Mouse (Mus musculus) heart, postnatal 0 days (tissue): ENCODE data around the gene Gm36028. TPM values are rescaled to one million over a fixed set of nuclear protein-coding genes. Genes with fewer than 3 reads are reported as not detected.

ENCODE experiments used
- ATAC-seq: fragments of 200-750 bp; cut with Nextera tagmentation; 2 replicates; pipeline ENCODE4 v1.8.0; 2017; ENCODE audit warnings: low read depth, moderate number of reproducible peaks, moderate library complexity; ENCODE audit not compliant: insufficient read depth
- DNase-seq: peaks from one replicate; pipeline ENCODE4 v3.0.0-alpha.2; 2016; ENCODE audit warnings: low spot score
- H3K27ac ChIP-seq: fragments of 300-500 bp; sonication (generic); 2 replicates; pipeline ENCODE4 v1.5.1; 2014; ENCODE audit warnings: low read depth, mild to moderate bottlenecking
- H3K27me3 ChIP-seq: fragments of 300-500 bp; sonication (generic); 2 replicates; pipeline ENCODE4 v1.6.1; 2014; ENCODE audit warnings: low read length, mixed read lengths; ENCODE audit not compliant: control insufficient read depth, insufficient read depth
- H3K36me3 ChIP-seq: fragments of 300-500 bp; sonication (generic); replicated peaks from 2 replicates; pipeline ENCODE4 v1.6.1; 2014; ENCODE audit warnings: low read length, mixed read lengths; ENCODE audit not compliant: control insufficient read depth, insufficient read depth
- H3K4me1 ChIP-seq: fragments of 300-500 bp; sonication (generic); 2 replicates; pipeline ENCODE4 v1.6.1; 2014; ENCODE audit warnings: antibody characterized with exemption; ENCODE audit not compliant: control insufficient read depth, insufficient read depth
- H3K4me2 ChIP-seq: fragments of 300-500 bp; sonication (generic); 2 replicates; pipeline ENCODE4 v1.6.1; 2014; ENCODE audit warnings: low read depth, mild to moderate bottlenecking, low read length, moderate library complexity
- H3K4me3 ChIP-seq: fragments of 300-500 bp; sonication (generic); 2 replicates; pipeline ENCODE4 v1.5.1; 2014; ENCODE audit warnings: low read depth, low read length
- H3K9ac ChIP-seq: fragments of 300-500 bp; sonication (generic); replicated peaks from 2 replicates; pipeline ENCODE4 v1.6.1; 2014; ENCODE audit warnings: low read depth, low read length, mixed read lengths
- H3K9me3 ChIP-seq: fragments of 300-500 bp; sonication (generic); replicated peaks from 2 replicates; pipeline ENCODE4 v1.6.1; 2016; ENCODE audit warnings: low read length; ENCODE audit not compliant: control insufficient read depth
- CTCF ChIP-seq: IDR thresholded peaks from 2 replicates; pipeline ENCODE4 v1.5.1; 2016; ENCODE audit warnings: antibody characterized with exemption, control low read depth, low read depth
- EP300 ChIP-seq: IDR thresholded peaks from 2 replicates; pipeline ENCODE4 v1.6.1; 2016; ENCODE audit warnings: antibody characterized with exemption, low read depth
- WGBS: fragments of 180-500 bp; shearing (Covaris S2); extraction: QIAGEN DNeasy Blood & Tissue Kit; methylation state at CpG from one replicate; pipeline ENCODE4 v1.1.7; 2014; 5-methylcytosine and 5-hydroxymethylcytosine counted together
- polyA plus RNA-seq: library from polyadenylated mRNA; unstranded; fragments of >200 nt; fragmentation: Nextera tagmentation; extraction: Ambion mirVana; gene quantifications from 2 replicates; pipeline ENCODE4 v1.2.1, GENCODE M21; 2015
- total RNA-seq: library from RNA; depleted of rRNA; stranded (reverse); fragments of >200 nt; gene quantifications from 2 replicates; pipeline ENCODE4 v1.2.3, GENCODE M21; 2014; ENCODE audit warnings: low replicate concordance

Gene Gm36028
- total and polyA plus RNA-seq, 2 experiments from 2014 or later = 3.7 to 4.2 TPM

DNA sequence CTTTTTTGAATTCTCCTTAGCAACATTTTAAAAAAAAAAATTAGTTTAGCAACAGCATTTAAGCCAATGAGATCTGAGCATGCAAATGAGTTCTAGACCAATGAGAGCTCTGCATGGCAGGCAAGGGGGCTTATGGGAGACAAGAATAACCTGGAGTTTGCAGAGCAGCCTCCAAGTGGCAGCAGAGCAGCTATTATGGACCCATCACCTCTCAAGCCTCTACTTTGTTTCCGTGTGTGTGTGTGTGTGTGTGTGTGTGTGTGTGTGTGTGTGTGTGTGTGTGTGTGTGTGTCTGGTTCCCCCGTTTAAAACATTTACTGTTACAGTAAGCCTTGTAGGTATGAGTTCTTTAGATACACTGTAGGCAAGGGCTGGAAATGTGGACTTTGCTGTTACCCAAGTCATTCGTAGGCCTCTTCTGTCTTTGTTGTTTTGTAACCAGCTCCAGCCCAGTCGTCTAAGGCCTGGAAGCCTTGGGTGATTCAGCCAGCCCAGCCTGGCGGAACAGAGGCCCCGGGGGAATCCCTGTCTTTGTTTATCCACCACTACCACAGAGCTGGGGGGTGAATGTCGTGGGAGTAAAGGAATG is 46.5 kb downstream of the Gm36028 start:
- no peak overlapping the region for H3K4me3 ChIP-seq
- no peaks in the 10 kb centered on the region for H3K27me3 ChIP-seq
- H3K4me2 ChIP-seq = no peak overlapping the region
- peak overlapping the region; percentile 71 for H3K27ac ChIP-seq
- H3K4me1 ChIP-seq = peaks cover 31% of the 10 kb centered on the region
- no peak overlapping the region for H3K9ac ChIP-seq
- TF ChIP-seq EP300 = no peak
- TF ChIP-seq CTCF = peak; percentile 66
- no peaks in the 10 kb centered on the region for H3K9me3 ChIP-seq
- DNase-seq = peak; percentile 96
- peak; percentile 90 for ATAC-seq
- 28% methylated on average over 7 of the region's 7 CpGs for WGBS
- peaks cover 42% of the 10 kb centered on the region for H3K36me3 ChIP-seq

DNA sequence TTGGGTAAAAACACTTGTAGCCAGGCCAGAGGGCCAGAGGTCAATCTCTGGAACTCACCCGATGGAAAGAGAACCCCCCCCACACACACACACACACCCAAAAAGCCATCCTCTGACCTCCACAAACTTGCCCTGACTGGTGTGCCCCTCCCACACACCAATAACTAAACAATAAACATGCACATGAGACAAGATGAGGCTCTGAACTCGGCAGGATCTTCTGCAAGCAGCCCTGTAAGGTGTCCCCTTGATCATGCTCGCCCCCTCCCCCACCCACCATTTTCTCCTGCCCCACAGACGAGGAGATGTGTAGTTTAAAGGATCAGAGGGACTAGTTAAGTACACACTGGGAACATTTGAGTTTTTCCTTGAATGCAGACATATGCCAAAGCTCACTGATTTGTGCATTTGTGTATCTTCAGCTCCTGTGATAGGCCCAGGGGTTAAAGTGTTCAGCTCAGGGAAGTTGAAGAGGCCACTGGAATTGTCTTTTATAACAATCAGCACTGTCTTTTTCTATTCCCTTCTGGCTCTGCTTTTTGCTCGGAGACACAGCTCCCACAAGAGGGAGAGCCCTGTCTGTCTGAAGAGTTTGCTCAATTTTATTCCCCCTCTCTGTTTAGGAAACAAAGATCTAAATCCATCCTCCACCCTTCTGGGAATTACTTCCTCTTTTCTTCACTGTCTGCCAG is 47.1 kb downstream of the Gm36028 start:
- Histone ChIP-seq H3K9ac (no peak overlapping the region), H3K36me3 (peaks cover 36% of the 10 kb centered on the region), H3K4me1 (peaks cover 37% of the 10 kb centered on the region), H3K27me3 (no peaks in the 10 kb centered on the region), H3K9me3 (no peaks in the 10 kb centered on the region), H3K4me2 (no peak overlapping the region), H3K4me3 (no peak overlapping the region), H3K27ac (peak overlapping the region; percentile 71)
- no peak for DNase-seq
- TF ChIP-seq CTCF = no peak
- TF ChIP-seq EP300 = no peak
- ATAC-seq = no peak
- WGBS = 34% methylated on average over 5 of the region's 5 CpGs

DNA sequence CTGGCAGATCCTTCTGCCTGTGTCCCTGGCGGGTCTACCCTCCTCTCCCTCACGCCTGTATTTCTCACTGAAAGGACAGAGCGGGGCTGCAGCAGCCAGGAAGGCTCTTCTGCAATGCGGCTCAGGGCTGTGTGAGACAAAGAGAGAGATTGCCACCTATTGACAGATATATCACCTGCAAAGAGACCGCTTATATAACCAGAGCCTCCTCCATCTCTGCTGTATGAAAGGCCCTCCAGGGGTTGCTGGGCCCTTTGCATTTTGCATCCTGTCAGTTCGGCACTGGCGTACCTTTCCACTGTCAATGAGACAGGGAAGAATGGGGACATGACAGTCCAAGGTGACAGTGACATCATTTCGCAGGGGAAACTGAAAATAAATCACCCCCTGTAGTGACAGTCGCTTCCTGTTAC is 48.5 kb downstream of the Gm36028 start:
- Histone ChIP-seq H3K9ac (no peak overlapping the region), H3K4me3 (no peak overlapping the region), H3K4me1 (peaks cover 48% of the 10 kb centered on the region), H3K4me2 (peak overlapping the region; percentile 14; the same call in 1 of the 2 replicates), H3K36me3 (peaks cover 22% of the 10 kb centered on the region), H3K27ac (peak overlapping the region; percentile 81), H3K27me3 (no peaks in the 10 kb centered on the region), H3K9me3 (no peaks in the 10 kb centered on the region)
- ATAC-seq (peak; percentile 57), DNase-seq (peak; percentile 75)
- TF ChIP-seq EP300 = no peak
- TF ChIP-seq CTCF = peak; percentile 61
- 19% methylated on average over 9 of the region's 9 CpGs for WGBS

DNA sequence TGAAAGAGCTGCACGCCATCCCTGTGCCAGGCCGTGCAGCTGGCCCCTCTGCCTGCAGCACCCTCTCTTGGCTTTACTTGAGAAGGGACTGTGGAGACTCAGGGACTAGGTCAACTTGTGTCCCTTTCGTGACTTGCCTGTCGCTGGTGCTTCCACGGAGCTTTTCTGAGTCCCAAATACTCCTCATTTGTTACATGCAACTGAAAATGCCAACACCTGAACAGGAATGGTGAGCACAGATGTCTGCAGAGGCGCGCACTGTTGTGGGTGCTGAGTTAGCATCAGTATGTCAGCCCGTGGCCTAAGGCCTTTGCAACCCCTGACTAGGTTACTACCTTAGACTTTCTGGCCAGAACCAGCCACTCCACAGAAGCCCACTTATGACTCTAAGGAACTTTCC is 49.1 kb downstream of the Gm36028 start:
- no peak for DNase-seq
- H3K9me3 ChIP-seq = no peaks in the 10 kb centered on the region
- 74% methylated on average over 8 of the region's 8 CpGs for whole genome bisulfite sequencing
- H3K36me3 ChIP-seq = peaks cover 23% of the 10 kb centered on the region
- H3K27me3 ChIP-seq = no peaks in the 10 kb centered on the region
- H3K4me3 ChIP-seq = no peak overlapping the region
- H3K9ac ChIP-seq = no peak overlapping the region
- H3K4me2 ChIP-seq = peak overlapping the region; percentile 14; the same call in 1 of the 2 replicates
- no peak for TF ChIP-seq EP300
- no peak for TF ChIP-seq CTCF
- peak overlapping the region; percentile 81 for H3K27ac ChIP-seq
- H3K4me1 ChIP-seq = peaks cover 48% of the 10 kb centered on the region
- no peak for ATAC-seq

DNA sequence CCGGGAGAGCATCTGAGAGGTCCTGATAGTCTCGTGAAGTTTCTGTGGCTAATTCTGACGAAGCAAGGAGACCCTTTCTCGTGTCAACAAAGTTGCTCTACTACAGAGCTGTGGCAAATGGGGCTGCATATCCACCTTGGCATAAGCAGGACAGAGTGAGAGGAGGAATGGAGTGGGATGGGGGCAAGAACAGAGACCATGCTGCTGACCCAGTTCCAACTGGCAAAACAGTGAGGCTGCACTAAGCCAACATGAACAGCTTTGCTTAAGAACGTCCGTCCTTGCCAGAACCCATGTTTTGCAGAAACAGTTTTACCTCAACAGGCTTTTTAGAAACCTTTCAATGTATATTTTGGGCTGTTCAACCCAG is 51.3 kb downstream of the Gm36028 start:
- WGBS = 38% methylated on average over 6 of the region's 6 CpGs
- TF ChIP-seq CTCF = no peak
- no peak for TF ChIP-seq EP300
- no peak overlapping the region for H3K4me3 ChIP-seq
- peak overlapping the region; percentile 26; the same call in 1 of the 2 replicates for H3K4me2 ChIP-seq
- peaks cover 52% of the 10 kb centered on the region for H3K4me1 ChIP-seq
- no peaks in the 10 kb centered on the region for H3K9me3 ChIP-seq
- H3K9ac ChIP-seq = 0 out of 2 replicates have a peak overlapping the region, but pooled peaks have one; percentile 20
- peak overlapping the region; percentile 77 for H3K27ac ChIP-seq
- DNase-seq (no peak), ATAC-seq (no peak)
- peaks cover 11% of the 10 kb centered on the region for H3K36me3 ChIP-seq
- no peaks in the 10 kb centered on the region for H3K27me3 ChIP-seq
